Mouse (Mus musculus): ENCODE measurements at regions not wholly inside any gene's neighbourhood (a gene's known extent, or its start where the extent isn't known, plus 50 kb on each side); places are given as distances from the start of the nearest gene placed in this dataset.

DNA sequence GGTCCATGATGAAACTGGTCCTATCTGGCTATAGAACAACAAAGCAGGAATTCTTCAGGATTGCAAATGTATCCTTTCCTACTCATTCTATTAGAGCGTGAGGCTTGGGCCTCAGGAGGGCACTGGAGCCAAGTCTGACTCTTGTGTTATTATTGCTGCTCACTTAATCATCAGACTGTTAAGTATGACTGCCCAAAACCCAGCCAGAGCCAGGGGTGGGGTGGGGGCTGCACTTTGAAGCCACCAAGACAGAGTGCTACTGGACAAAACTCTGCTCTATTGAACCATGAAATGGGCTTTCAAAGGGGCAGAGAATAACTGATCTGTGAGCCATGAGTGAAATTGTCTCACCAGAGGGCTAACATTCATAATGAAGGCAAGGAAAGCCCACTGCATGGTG, 181.7 kb upstream of the Lpp start:
- TF ChIP-seq CTCF (IDR thresholded peaks at IDR 0.05; ENCODE audit: borderline replicate concordance, insufficient read depth, low read depth, low read length) (no peak), POLR2A (IDR thresholded peaks at IDR 0.05; ENCODE audit: borderline replicate concordance, insufficient read depth, low read length) (no peak)
- WGBS, result 89% methylated on average over 1 of the region's 1 CpGs
- H3K27ac ChIP-seq (ENCODE audit: insufficient read depth, low read length), result no peak overlapping the region

DNA sequence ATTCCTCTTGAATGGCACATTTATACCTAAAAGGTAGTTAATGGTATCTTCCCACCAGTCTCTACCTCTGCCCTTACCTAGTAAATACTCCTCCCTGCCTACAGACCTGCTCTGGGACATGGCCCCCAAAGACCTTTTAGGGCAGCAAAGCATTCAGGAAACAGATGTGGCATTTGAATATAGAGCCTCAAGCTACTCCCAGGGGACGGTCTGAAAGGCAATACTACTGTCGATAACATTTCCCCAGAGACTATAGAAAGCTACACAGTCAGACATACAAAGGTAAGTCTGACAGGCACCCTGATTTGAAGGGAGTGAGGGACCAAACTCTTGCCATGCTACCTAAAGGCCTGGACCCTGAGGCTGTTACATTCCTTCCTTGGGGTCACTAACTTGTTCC, 184.4 kb upstream of the Lpp start:
- 94% methylated on average over 2 of the region's 2 CpGs for WGBS
- TF ChIP-seq POLR2A (IDR thresholded peaks at IDR 0.05; ENCODE audit: borderline replicate concordance, insufficient read depth, low read length) (no peak), CTCF (IDR thresholded peaks at IDR 0.05; ENCODE audit: borderline replicate concordance, insufficient read depth, low read depth, low read length) (no peak)

More for the DNA sequence above, 181.7 kb upstream of the Lpp start:
- H3K4me1 ChIP-seq (ENCODE audit: control insufficient read depth, insufficient read depth, low read length), result no peaks in the 10 kb centered on the region; the same call in 1 of the 2 replicates
- no peak for DNase-seq
- H3K4me3 ChIP-seq (replicated peaks; ENCODE audit: insufficient read depth, low read depth, low read length), result no peak overlapping the region
- no peaks in the 10 kb centered on the region for H3K27me3 ChIP-seq (ENCODE audit: control insufficient read depth, insufficient read depth, low read length)

DNA sequence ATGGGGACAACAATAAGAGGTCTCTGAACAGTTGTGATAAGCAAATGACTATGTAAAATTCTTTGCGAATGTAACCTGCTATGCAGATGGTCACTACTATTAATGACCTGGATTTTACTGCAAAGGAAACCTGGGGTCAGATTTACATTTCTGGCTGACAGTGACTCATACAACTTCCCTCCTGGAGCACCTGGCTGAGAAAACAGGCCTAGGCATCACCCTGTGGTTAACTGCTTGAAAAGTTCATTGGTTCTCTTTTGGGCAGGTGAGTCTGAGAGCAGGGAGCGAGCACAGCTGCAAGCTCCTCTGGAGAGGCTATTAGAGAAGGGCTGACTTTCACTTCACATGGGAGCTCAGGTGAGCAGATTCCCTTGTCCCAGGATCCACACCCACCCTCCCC, 185.2 kb upstream of the Lpp start:
- 85% methylated on average over 2 of the region's 2 CpGs for WGBS
- H3K4me1 ChIP-seq (ENCODE audit: control insufficient read depth, insufficient read depth, low read length), result peaks cover 7% of the 10 kb centered on the region
- no peak overlapping the region for H3K4me3 ChIP-seq (replicated peaks; ENCODE audit: insufficient read depth, low read depth, low read length)
- no peaks in the 10 kb centered on the region for H3K27me3 ChIP-seq (ENCODE audit: control insufficient read depth, insufficient read depth, low read length)
- H3K27ac ChIP-seq (ENCODE audit: insufficient read depth, low read length), result no peak overlapping the region
- no peak for DNase-seq
- no peak for TF ChIP-seq POLR2A (IDR thresholded peaks at IDR 0.05; ENCODE audit: borderline replicate concordance, insufficient read depth, low read length)
- no peak for TF ChIP-seq CTCF (IDR thresholded peaks at IDR 0.05; ENCODE audit: borderline replicate concordance, insufficient read depth, low read depth, low read length)

More for the DNA sequence above, 184.4 kb upstream of the Lpp start:
- no peak overlapping the region for H3K27ac ChIP-seq (ENCODE audit: insufficient read depth, low read length)
- no peak for DNase-seq
- H3K4me3 ChIP-seq (replicated peaks; ENCODE audit: insufficient read depth, low read depth, low read length), result no peak overlapping the region
- peaks cover 7% of the 10 kb centered on the region for H3K4me1 ChIP-seq (ENCODE audit: control insufficient read depth, insufficient read depth, low read length)
- H3K27me3 ChIP-seq (ENCODE audit: control insufficient read depth, insufficient read depth, low read length), result no peaks in the 10 kb centered on the region

DNA sequence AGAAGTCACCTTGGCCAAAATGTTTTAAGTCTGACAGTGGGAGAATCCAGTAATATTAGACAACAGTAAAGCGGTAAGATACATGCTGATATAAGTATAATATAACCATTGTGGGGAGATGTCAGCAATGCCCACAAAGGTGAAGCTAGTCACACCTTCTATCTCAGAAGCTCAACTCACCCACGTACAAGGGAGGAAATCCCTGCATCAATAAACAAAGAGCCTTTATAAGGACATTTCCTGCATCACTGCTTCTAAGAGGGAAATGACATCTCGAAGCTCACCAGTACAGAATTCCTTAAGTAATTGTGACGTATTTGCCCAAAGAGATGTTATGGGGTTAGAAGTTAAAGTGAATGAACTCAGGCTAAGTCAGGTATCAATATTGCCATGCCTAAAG, 186.3 kb upstream of the Lpp start:
- Histone ChIP-seq H3K27me3 (ENCODE audit: control insufficient read depth, insufficient read depth, low read length) (no peaks in the 10 kb centered on the region), H3K4me1 (ENCODE audit: control insufficient read depth, insufficient read depth, low read length) (peaks cover 7% of the 10 kb centered on the region), H3K4me3 (replicated peaks; ENCODE audit: insufficient read depth, low read depth, low read length) (no peak overlapping the region), H3K27ac (ENCODE audit: insufficient read depth, low read length) (no peak overlapping the region)
- DNase-seq, result no peak
- TF ChIP-seq CTCF (IDR thresholded peaks at IDR 0.05; ENCODE audit: borderline replicate concordance, insufficient read depth, low read depth, low read length) (no peak), POLR2A (IDR thresholded peaks at IDR 0.05; ENCODE audit: borderline replicate concordance, insufficient read depth, low read length) (no peak)
- 88% methylated on average over 4 of the region's 4 CpGs for WGBS

DNA sequence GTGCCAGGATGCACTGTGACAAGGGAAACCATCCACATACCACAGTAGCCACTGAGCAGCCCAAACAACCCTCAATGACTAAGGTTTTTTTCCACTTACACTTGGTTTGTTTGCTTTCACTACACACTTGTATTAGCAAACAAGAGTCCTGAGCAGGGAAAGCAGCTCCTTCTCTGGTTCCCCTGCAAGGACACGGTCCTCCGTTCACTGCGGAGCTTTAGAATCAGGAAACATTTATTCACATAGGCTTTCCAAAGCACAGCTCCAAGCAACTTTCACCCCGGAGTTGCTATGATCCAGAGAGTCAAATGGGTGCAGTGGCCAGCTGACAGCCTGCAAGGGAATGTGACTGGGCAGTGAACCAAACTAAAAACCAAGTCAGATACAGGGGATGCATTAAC, 186.8 kb upstream of the Lpp start:
- no peak for DNase-seq
- TF ChIP-seq CTCF (IDR thresholded peaks at IDR 0.05; ENCODE audit: borderline replicate concordance, insufficient read depth, low read depth, low read length) (no peak), POLR2A (IDR thresholded peaks at IDR 0.05; ENCODE audit: borderline replicate concordance, insufficient read depth, low read length) (no peak)
- no peak overlapping the region for H3K4me3 ChIP-seq (replicated peaks; ENCODE audit: insufficient read depth, low read depth, low read length)
- WGBS, result 77% methylated on average over 4 of the region's 4 CpGs
- H3K4me1 ChIP-seq (ENCODE audit: control insufficient read depth, insufficient read depth, low read length), result peaks cover 7% of the 10 kb centered on the region
- H3K27ac ChIP-seq (ENCODE audit: insufficient read depth, low read length), result no peak overlapping the region
- no peaks in the 10 kb centered on the region for H3K27me3 ChIP-seq (ENCODE audit: control insufficient read depth, insufficient read depth, low read length)

DNA sequence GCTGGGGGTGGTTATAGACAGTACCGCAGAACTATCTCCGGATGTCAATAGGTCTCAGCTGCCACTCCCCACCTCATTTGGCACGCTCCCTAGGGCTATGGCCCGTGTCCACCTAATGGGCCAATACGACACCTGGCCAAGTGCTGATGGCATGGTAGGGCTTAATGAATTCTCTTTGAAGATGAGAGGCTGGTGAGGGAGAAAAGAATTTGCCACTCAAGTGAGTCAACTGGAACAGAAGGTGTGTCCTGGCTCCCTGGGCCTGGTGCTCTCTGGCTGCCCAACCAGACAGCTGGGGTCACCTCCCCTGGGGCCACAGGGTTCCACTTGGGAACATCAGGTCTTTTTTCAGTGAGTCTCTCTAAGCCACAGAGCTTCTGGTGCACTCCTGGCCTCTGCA, 187.7 kb upstream of the Lpp start:
- Histone ChIP-seq H3K4me3 (replicated peaks; ENCODE audit: insufficient read depth, low read depth, low read length) (no peak overlapping the region), H3K27ac (ENCODE audit: insufficient read depth, low read length) (no peak overlapping the region), H3K27me3 (ENCODE audit: control insufficient read depth, insufficient read depth, low read length) (no peaks in the 10 kb centered on the region), H3K4me1 (ENCODE audit: control insufficient read depth, insufficient read depth, low read length) (peaks cover 7% of the 10 kb centered on the region)
- TF ChIP-seq POLR2A (IDR thresholded peaks at IDR 0.05; ENCODE audit: borderline replicate concordance, insufficient read depth, low read length) (no peak), CTCF (IDR thresholded peaks at IDR 0.05; ENCODE audit: borderline replicate concordance, insufficient read depth, low read depth, low read length) (no peak)
- peak in 1 of 2 experiments; percentile 33 for DNase-seq
- 51% methylated on average over 5 of the region's 5 CpGs for WGBS

DNA sequence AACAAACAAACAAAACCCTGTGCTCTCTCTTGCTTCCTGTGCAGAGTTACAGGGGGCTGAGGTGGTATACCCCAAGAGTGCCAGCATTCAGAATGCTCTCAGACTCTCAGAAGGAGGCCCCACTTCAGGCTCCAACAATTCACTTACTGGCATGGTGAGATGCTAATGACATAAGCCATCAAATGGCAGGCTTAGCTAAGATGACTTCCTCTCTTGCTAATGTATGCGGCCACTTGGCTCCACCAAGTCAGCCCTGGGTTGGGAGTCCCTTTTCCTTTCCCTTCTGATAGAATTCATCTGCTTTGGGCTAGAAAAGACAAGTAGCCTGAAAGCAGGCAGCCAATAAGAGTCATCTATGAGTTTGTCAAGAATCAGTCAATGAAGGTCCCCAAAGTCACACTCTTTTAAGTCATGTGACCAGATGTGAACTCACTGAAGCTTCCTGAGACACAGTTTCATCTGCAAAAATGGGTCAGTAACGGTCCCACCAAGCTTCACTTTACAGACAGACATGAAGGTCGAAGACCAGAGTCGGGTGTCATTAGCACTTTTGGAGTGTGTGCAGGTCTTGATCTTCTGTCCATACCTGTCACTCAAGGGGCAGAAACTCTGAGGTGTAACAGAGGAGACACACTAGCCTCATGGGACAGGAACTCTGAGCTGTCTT, 189.1 kb upstream of the Lpp start:
- H3K4me3 ChIP-seq (replicated peaks; ENCODE audit: insufficient read depth, low read depth, low read length), result no peak overlapping the region
- H3K4me1 ChIP-seq (ENCODE audit: control insufficient read depth, insufficient read depth, low read length), result peaks cover 7% of the 10 kb centered on the region
- no peak for TF ChIP-seq POLR2A (IDR thresholded peaks at IDR 0.05; ENCODE audit: borderline replicate concordance, insufficient read depth, low read length)
- TF ChIP-seq CTCF (IDR thresholded peaks at IDR 0.05; ENCODE audit: borderline replicate concordance, insufficient read depth, low read depth, low read length), result no peak
- H3K27me3 ChIP-seq (ENCODE audit: control insufficient read depth, insufficient read depth, low read length), result no peaks in the 10 kb centered on the region
- DNase-seq, result no peak
- H3K27ac ChIP-seq (ENCODE audit: insufficient read depth, low read length), result no peak overlapping the region
- WGBS, result 94% methylated on average over 4 of the region's 4 CpGs

DNA sequence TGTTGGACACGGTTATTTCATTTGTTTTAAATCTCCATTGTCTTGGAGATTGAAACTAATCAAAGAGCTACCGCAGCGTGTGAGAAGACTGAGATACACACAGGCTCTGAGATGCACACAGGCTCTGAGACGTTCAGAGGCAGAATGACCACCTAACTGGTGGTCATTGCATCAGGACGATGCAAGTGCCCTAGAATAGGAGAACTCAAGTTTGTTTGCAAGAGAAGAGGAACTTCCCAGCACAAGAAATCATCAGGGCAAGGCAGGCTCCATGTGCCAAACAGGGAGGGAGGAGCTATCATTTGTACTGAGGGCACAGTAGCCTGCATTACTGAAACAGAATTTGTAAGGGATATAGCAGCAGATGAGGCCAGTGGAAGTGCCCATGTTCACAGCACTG, 190.7 kb upstream of the Lpp start:
- 93% methylated on average over 5 of the region's 5 CpGs for WGBS
- Histone ChIP-seq H3K27ac (ENCODE audit: insufficient read depth, low read length) (no peak overlapping the region), H3K4me3 (replicated peaks; ENCODE audit: insufficient read depth, low read depth, low read length) (no peak overlapping the region), H3K4me1 (ENCODE audit: control insufficient read depth, insufficient read depth, low read length) (peaks cover 7% of the 10 kb centered on the region; the same call in 1 of the 2 replicates), H3K27me3 (ENCODE audit: control insufficient read depth, insufficient read depth, low read length) (no peaks in the 10 kb centered on the region)
- no peak for TF ChIP-seq POLR2A (IDR thresholded peaks at IDR 0.05; ENCODE audit: borderline replicate concordance, insufficient read depth, low read length)
- no peak for TF ChIP-seq CTCF (IDR thresholded peaks at IDR 0.05; ENCODE audit: borderline replicate concordance, insufficient read depth, low read depth, low read length)
- DNase-seq, result no peak

All from cerebellum, adult 2 months (tissue).